Mouse (Mus musculus): ENCODE measurements around the gene Dbp. TPM values are rescaled to one million over a fixed set of nuclear protein-coding genes. Genes with fewer than 3 reads are reported as not detected.
A peak's percentile ranks its signal among the peaks of the same experiment; 100 is the strongest.

Gene Dbp
- polyA plus RNA-seq, 1 experiment from 2014 or later, result 73.2 TPM

- ChIA-PET CTCF (interaction anchor here (2.4 to 5.1 kb wide), 2 partner anchors 10 to 88 kb away, joined by 9 to 74 read pairs; no protein-coding TSS in a partner anchor), POLR2A (interaction anchor here (1.3 kb wide), 1 partner anchor 28 kb away, joined by 3 read pairs; no protein-coding TSS in a partner anchor)
- ATAC-seq (peak; percentile 93), DNase-seq (ENCODE audit: low read depth, low spot score) (peak; percentile 83)
- H3K27me3 ChIP-seq, result no peaks in the 10 kb centered on the region
- in situ Hi-C loops (cut with MboI; ENCODE audit: low pct_unique_long_range_greater_than_20kb), result loop anchor here (5.0 to 10.0 kb wide), 3 partner anchors 88 to 203 kb away; no protein-coding TSS in a partner anchor
- no peak for TF ChIP-seq CTCF (IDR thresholded peaks at IDR 0.05)
Measured at GRCm38 (mm10) chr7:45679966-45680621, 24.8 kb upstream of the Dbp start.

GRCm38 (mm10) chr7:45681046-45681736 lies 23.7 kb upstream of the Dbp start:
- in situ Hi-C loops (cut with MboI; ENCODE audit: low pct_unique_long_range_greater_than_20kb), result loop anchor here (5.0 to 10.0 kb wide), 3 partner anchors 89 to 204 kb away; no protein-coding TSS in a partner anchor
- DNase-seq (ENCODE audit: low read depth, low spot score), result no peak
- ATAC-seq, result no peak

GRCm38 (mm10) chr7:45682144-45683126 lies 22.5 kb upstream of the Dbp start:
- in situ Hi-C loops (cut with MboI; ENCODE audit: low pct_unique_long_range_greater_than_20kb), result loop anchor here (5.0 to 10.0 kb wide), 3 partner anchors 90 to 205 kb away; no protein-coding TSS in a partner anchor
- no peaks in the 10 kb centered on the region for H3K27me3 ChIP-seq
- ChIA-PET POLR2A (interaction anchor here (0.6 to 2.3 kb wide), 3 partner anchors 19 to 178 kb away, joined by 3 to 17 read pairs (median 6); partner anchors contain the start of gene Dbp), CTCF (interaction anchor here (0.6 to 5.1 kb wide), 34 partner anchors 8 to 223 kb away, joined by 3 to 74 read pairs (median 6); partner anchors contain the start of genes Bax, Dbp, Ftl1 and Fut1)
- TF ChIP-seq CTCF (IDR thresholded peaks at IDR 0.05), result no peak
- DNase-seq (ENCODE audit: low read depth, low spot score), result peak; percentile 51
- peak; percentile 17 for ATAC-seq

More at GRCm38 (mm10) chr7:45681046-45681736, 23.7 kb upstream of the Dbp start:
- ChIA-PET POLR2A (interaction anchor here (0.9 to 1.3 kb wide), 2 partner anchors 26 to 88 kb away, joined by 3 read pairs; no protein-coding TSS in a partner anchor), CTCF (interaction anchor here (2.4 to 5.1 kb wide), 3 partner anchors 9 to 120 kb away, joined by 9 to 74 read pairs (median 12); no protein-coding TSS in a partner anchor)
- no peak for TF ChIP-seq CTCF (IDR thresholded peaks at IDR 0.05)
- H3K27me3 ChIP-seq, result no peaks in the 10 kb centered on the region

GRCm38 (mm10) chr7:45683396-45684050 lies 21.4 kb upstream of the Dbp start, which contains the start of gene Ntn5:
Gene Ntn5 (plus strand): TSS chr7:45684022.
- no peak for ATAC-seq
- DNase-seq (ENCODE audit: low read depth, low spot score), result no peak
- in situ Hi-C loops (cut with MboI; ENCODE audit: low pct_unique_long_range_greater_than_20kb), result loop anchor here (5.0 to 10.0 kb wide), 3 partner anchors 91 to 206 kb away; no protein-coding TSS in a partner anchor
- CTCF ChIA-PET, result interaction anchor here (0.8 to 5.1 kb wide), 28 partner anchors 8 to 207 kb away, joined by 3 to 74 read pairs (median 6); partner anchors contain the start of genes Dbp, Fut1, Fut2 and Hsd17b14
- no peak for TF ChIP-seq CTCF (IDR thresholded peaks at IDR 0.05)
- POLR2A ChIA-PET, result interaction anchor here (1.6 to 2.3 kb wide), 2 partner anchors 17 to 21 kb away, joined by 6 to 17 read pairs; partner anchors contain the start of gene Dbp
- H3K27me3 ChIP-seq, result no peaks in the 10 kb centered on the region

- no peak for DNase-seq (ENCODE audit: low read depth, low spot score)
- H3K27me3 ChIP-seq, result no peaks in the 10 kb centered on the region
- no peak for ATAC-seq
- no peak for TF ChIP-seq CTCF (IDR thresholded peaks at IDR 0.05)
- POLR2A ChIA-PET, result interaction anchor here (0.6 kb wide), 1 partner anchor 31 kb away, joined by 3 read pairs; no protein-coding TSS in a partner anchor
- CTCF ChIA-PET, result interaction anchor here (1.0 to 1.5 kb wide), 2 partner anchors 12 to 15 kb away, joined by 3 read pairs; no protein-coding TSS in a partner anchor
- in situ Hi-C loops (cut with MboI; ENCODE audit: low pct_unique_long_range_greater_than_20kb), result loop anchor here (10.0 kb wide), 1 partner anchor 121 kb away; no protein-coding TSS in a partner anchor
Measured at GRCm38 (mm10) chr7:45685811-45686210, 19.1 kb upstream of the Dbp start.

DNA sequence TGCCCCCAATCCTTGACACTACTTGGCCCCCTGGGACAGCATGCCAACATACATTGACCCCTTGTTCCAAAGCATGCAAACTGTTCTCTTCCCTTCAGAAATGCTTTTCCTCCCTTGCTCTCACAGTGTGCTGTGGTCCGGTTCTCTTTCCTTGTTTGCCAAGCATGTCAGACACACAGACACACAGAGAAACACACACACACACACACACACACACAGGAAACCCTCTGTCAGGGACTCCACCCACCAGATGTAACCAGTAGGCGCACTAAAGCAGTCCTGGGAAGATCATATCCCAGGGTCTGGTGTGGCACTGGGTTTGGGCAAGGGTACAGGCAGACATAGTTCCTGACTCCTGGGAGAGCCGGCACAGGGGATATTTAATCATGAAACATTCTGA lies 18.0 kb upstream of the Dbp start:
- ChIA-PET CTCF (no interaction called here), POLR2A (no interaction called here)
- in situ Hi-C loops (cut with MboI; ENCODE audit: low pct_unique_long_range_greater_than_20kb), result loop anchor here (10.0 kb wide), 1 partner anchor 122 kb away; no protein-coding TSS in a partner anchor
- DNase-seq (ENCODE audit: low read depth, low spot score), result no peak
- H3K27me3 ChIP-seq, result no peaks in the 10 kb centered on the region
- TF ChIP-seq CTCF (IDR thresholded peaks at IDR 0.05), result no peak
- no peak for ATAC-seq

GRCm38 (mm10) chr7:45689099-45689498 lies 15.8 kb upstream of the Dbp start:
- DNase-seq (ENCODE audit: low read depth, low spot score) (no peak), ATAC-seq (no peak)
- ChIA-PET CTCF (interaction anchor here (1.5 to 2.1 kb wide), 2 partner anchors 8 to 11 kb away, joined by 3 to 9 read pairs; no protein-coding TSS in a partner anchor), POLR2A (interaction anchor here (0.5 to 1.5 kb wide), 2 partner anchors 12 to 63 kb away, joined by 3 to 5 read pairs; no protein-coding TSS in a partner anchor)
- no peak for TF ChIP-seq CTCF (IDR thresholded peaks at IDR 0.05)
- no peaks in the 10 kb centered on the region for H3K27me3 ChIP-seq
- in situ Hi-C loops (cut with MboI; ENCODE audit: low pct_unique_long_range_greater_than_20kb), result loop anchor here (10.0 kb wide), 1 partner anchor 124 kb away; no protein-coding TSS in a partner anchor

- TF ChIP-seq CTCF (IDR thresholded peaks at IDR 0.05), result no peak
- H3K27me3 ChIP-seq, result no peaks in the 10 kb centered on the region
- no peak for ATAC-seq
- in situ Hi-C loops (cut with MboI; ENCODE audit: low pct_unique_long_range_greater_than_20kb), result loop anchor here (10.0 kb wide), 1 partner anchor 125 kb away; no protein-coding TSS in a partner anchor
- ChIA-PET POLR2A (interaction anchor here (0.5 to 1.5 kb wide), 3 partner anchors 11 to 64 kb away, joined by 3 to 5 read pairs (median 5); partner anchors contain the start of gene Car11), CTCF (interaction anchor here (1.0 to 2.1 kb wide), 4 partner anchors 9 to 96 kb away, joined by 3 to 9 read pairs (median 4); no protein-coding TSS in a partner anchor)
- no peak for DNase-seq (ENCODE audit: low read depth, low spot score)
Measured at GRCm38 (mm10) chr7:45689800-45690199, 15.1 kb upstream of the Dbp start.
